Mouse (Mus musculus): Measurements from ENCODE around the gene Spen. TPM values are rescaled to one million over a fixed set of nuclear protein-coding genes. Genes with fewer than 3 reads are reported as not detected.

Spen gene
- polyA plus RNA-seq, 1 experiment from 2014 or later = 19.4 TPM

DNA sequence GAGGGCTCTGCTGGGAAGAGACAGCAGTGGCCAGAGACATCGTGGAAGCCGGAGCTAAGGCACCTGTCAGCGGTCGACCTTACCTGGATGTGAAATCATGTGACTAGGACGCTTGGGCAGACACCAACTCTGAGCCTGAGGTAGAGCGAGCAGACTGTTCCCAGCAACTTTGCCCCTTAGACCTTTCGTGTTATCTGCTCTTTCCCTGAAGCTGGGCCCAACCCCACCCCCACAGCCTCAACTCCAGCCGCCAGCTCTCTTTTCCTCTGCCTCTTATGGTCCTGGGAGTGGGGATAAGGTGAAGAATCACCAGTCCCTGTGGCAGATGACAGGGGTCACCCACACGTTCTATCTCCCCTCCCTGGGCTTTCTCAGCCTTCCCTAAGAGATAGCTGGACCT is 117.5 kb downstream of the Spen start:
- WGBS = 56% methylated on average over 9 of the region's 9 CpGs
- no peaks in the 10 kb centered on the region for H3K27me3 ChIP-seq (replicated peaks)
- H3K36me3 ChIP-seq (replicated peaks) = no peaks in the 10 kb centered on the region
- H3K9ac ChIP-seq = no peak overlapping the region
- H3K9me3 ChIP-seq = no peaks in the 10 kb centered on the region
- no peak overlapping the region for H3K4me3 ChIP-seq
- H3K4me1 ChIP-seq = peaks cover 11% of the 10 kb centered on the region
- no peak for ATAC-seq (replicated peaks)
- H3K27ac ChIP-seq = no peak overlapping the region
- H3K4me2 ChIP-seq = no peak overlapping the region

DNA sequence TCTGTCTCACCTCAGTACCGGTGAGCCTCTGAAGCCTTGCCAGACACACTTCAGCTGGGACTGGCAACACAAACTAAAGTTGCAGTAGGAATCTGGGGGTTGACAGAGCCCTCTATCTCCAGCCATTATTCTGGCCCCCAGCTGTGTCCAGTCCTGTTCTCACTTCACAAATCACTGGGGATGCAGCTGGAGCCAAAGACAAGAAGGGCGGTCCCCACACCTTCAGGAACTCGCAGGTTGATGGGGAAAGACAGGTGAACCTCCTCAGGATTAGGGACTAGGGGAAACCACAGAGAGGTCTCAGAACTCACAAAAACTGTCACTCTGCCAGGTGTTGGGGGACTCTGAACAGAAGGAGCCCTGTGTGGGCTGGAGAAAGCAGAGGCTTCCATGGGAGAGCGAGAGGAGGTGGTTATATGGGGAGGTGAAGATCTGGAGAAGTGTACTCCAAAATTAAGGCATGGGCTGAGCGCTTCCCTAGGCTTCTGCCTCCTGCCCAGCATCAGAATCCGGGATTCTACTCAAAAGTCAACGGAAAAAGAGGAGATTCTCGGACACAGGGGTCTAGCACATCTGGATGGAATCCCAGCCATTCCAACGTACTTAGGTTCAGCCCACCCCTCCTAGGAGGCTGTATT is 118.1 kb downstream of the Spen start, which contains the start of gene Hspb7:
Gene Hspb7 (plus strand): TSS at position 588 of the 638 bp plus-strand sequence.
- WGBS = 70% methylated on average over 9 of the region's 9 CpGs
- H3K36me3 ChIP-seq (replicated peaks) = no peaks in the 10 kb centered on the region

DNA sequence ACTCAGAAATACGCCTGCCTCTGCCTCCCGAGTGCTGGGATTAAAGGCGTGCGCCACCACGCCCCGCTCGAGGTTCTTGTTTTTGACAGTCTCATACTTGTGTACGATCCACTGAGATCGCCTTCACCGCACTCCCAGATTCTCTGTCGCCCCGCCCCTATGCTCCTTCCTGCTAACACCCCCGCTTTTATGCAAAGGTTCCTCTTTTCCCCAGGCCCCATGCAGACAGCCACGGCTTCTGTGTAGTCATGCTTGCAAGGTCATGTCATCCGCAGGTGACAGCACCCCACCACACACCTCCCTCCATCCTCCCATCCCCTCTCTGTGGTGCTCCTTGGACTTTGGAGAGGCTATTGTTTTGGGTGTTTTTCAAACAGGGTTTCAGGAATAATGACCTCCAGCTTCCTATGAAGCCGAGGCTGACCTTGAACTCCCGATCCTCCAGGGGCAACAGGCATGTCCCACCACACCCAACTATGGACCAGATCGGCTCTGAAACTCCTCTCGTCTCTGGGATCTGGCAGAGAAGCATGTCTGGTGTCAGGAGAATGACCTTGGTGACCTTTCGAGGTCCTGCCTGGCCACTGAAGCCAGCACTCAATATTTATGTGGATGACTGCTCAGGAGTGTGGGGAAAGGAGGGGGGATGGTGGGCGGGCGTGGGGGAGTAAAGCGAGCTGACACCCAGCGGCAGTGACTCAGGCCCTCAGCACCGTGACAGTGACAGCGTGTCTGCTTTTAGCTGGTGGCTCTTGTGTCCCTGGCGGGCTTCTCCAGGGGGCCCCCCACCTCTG is 118.8 kb downstream of the Spen start:
- no peak overlapping the region for H3K4me2 ChIP-seq
- H3K9ac ChIP-seq = no peak overlapping the region
- 68% methylated on average over 27 of the region's 27 CpGs for WGBS
- no peak overlapping the region for H3K4me3 ChIP-seq
- H3K27me3 ChIP-seq (replicated peaks) = no peaks in the 10 kb centered on the region
- H3K9me3 ChIP-seq = no peaks in the 10 kb centered on the region
- no peaks in the 10 kb centered on the region for H3K36me3 ChIP-seq (replicated peaks)
- no peaks in the 10 kb centered on the region for H3K4me1 ChIP-seq
- no peak for ATAC-seq (replicated peaks)
- H3K27ac ChIP-seq = no peak overlapping the region

More for the DNA sequence above, 118.1 kb downstream of the Spen start, which contains the start of gene Hspb7:
- Histone ChIP-seq H3K4me1 (peaks cover 5% of the 10 kb centered on the region; the same call in 1 of the 2 replicates), H3K27ac (no peak within 1 kb of the TSS), H3K4me2 (no peak within 1 kb of the TSS), H3K9ac (no peak within 1 kb of the TSS), H3K9me3 (no peaks in the 10 kb centered on the region), H3K4me3 (no peak within 1 kb of the TSS), H3K27me3 (replicated peaks) (no peaks in the 10 kb centered on the region)
- no peak for ATAC-seq (replicated peaks)

Other genes with a start within 250 kb of the Spen start
- gene Epha2, start 237.4 kb downstream of the Spen start, polyA plus RNA-seq (2015; fragmentation: Nextera tagmentation; extraction: Ambion mirVana) = 1.6 and 1.7 TPM in 2 replicates
- gene Fam131c, start 170.4 kb downstream of the Spen start, polyA plus RNA-seq (2015; fragmentation: Nextera tagmentation; extraction: Ambion mirVana) = 42.0 and 44.3 TPM in 2 replicates
- gene Clcnka, start 139.9 kb downstream of the Spen start, polyA plus RNA-seq (2015; fragmentation: Nextera tagmentation; extraction: Ambion mirVana) = 0.06 TPM in 1 of 2 replicates, not detected in the other
- gene Clcnkb, start 122.6 kb downstream of the Spen start, polyA plus RNA-seq (2015; fragmentation: Nextera tagmentation; extraction: Ambion mirVana) = not detected in 2 replicates
- gene Hspb7, start 117.8 kb downstream of the Spen start, polyA plus RNA-seq (2015; fragmentation: Nextera tagmentation; extraction: Ambion mirVana) = 0.14 TPM in 1 of 2 replicates, not detected in the other
- 0.32 and 0.50 TPM in 2 replicates for gene Srarp, start 102.5 kb downstream of the Spen start, polyA plus RNA-seq (2015; fragmentation: Nextera tagmentation; extraction: Ambion mirVana)
- gene Zbtb17, start 93.9 kb downstream of the Spen start, polyA plus RNA-seq (2015; fragmentation: Nextera tagmentation; extraction: Ambion mirVana) = 49.4 and 49.7 TPM in 2 replicates
- 35.2 and 41.0 TPM in 2 replicates for gene Fblim1, start 67.5 kb upstream of the Spen start, polyA plus RNA-seq (2015; fragmentation: Nextera tagmentation; extraction: Ambion mirVana)
- gene Tmem82, start 80.0 kb upstream of the Spen start, polyA plus RNA-seq (2015; fragmentation: Nextera tagmentation; extraction: Ambion mirVana) = 0.32 and 0.65 TPM in 2 replicates
- 0.26 and 0.61 TPM in 2 replicates for gene Slc25a34, start 85.2 kb upstream of the Spen start, polyA plus RNA-seq (2015; fragmentation: Nextera tagmentation; extraction: Ambion mirVana)
- 9.7 and 10.7 TPM in 2 replicates for gene Plekhm2, start 126.3 kb upstream of the Spen start, polyA plus RNA-seq (2015; fragmentation: Nextera tagmentation; extraction: Ambion mirVana)
- 0.49 and 0.53 TPM in 2 replicates for gene Rsc1a1, start 147.0 kb upstream of the Spen start, polyA plus RNA-seq (2015; fragmentation: Nextera tagmentation; extraction: Ambion mirVana)
- 13.3 and 14.0 TPM in 2 replicates for gene Ddi2, start 184.8 kb upstream of the Spen start, polyA plus RNA-seq (2015; fragmentation: Nextera tagmentation; extraction: Ambion mirVana)
- gene Agmat, start 208.1 kb upstream of the Spen start, polyA plus RNA-seq (2015; fragmentation: Nextera tagmentation; extraction: Ambion mirVana) = not detected in 2 replicates

All from midbrain, embryonic 15.5 days (tissue).